Mouse (Mus musculus) liver, adult 2 months (tissue): Measurements from ENCODE around the gene Bpifc. TPM values are rescaled to one million over a fixed set of nuclear protein-coding genes. Genes with fewer than 3 reads are reported as not detected.

ENCODE experiments used
- DNase-seq: peaks from one replicate; pipeline ENCODE4 v3.0.0-alpha.2; 2011; ENCODE audit warnings: low read depth, low spot score; ENCODE audit errors: extremely low read depth
- H3K27ac ChIP-seq: fragments of 200-500 bp; replicated peaks from 2 replicates; pipeline ENCODE4 v1.5.1; 2012; ENCODE audit warnings: low read depth, mild to moderate bottlenecking, control low read depth, inconsistent platforms, low read length; ENCODE audit not compliant: insufficient read depth
- H3K27me3 ChIP-seq: fragments of 200-500 bp; 2 replicates; pipeline ENCODE4 v1.6.1; 2012; ENCODE audit warnings: mild to moderate bottlenecking, moderate library complexity, low read length, inconsistent platforms; ENCODE audit not compliant: control insufficient read depth, insufficient read depth
- H3K36me3 ChIP-seq: fragments of 200-500 bp; 2 replicates; pipeline ENCODE4 v1.6.1; 2012; ENCODE audit warnings: low read length, inconsistent platforms; ENCODE audit not compliant: control insufficient read depth, insufficient read depth
- H3K4me1 ChIP-seq: fragments of 200-500 bp; 2 replicates; pipeline ENCODE4 v1.6.1; 2011; ENCODE audit warnings: low read length; ENCODE audit not compliant: control insufficient read depth, insufficient read depth
- H3K4me3 ChIP-seq: fragments of 200-500 bp; 2 replicates; pipeline ENCODE4 v1.5.1; 2011; ENCODE audit warnings: low read depth, mild to moderate bottlenecking, control low read depth, low read length, moderate library complexity; ENCODE audit not compliant: insufficient read depth
- H3K79me2 ChIP-seq: fragments of 200-500 bp; 2 replicates; pipeline ENCODE4 v1.6.1; 2012; ENCODE audit warnings: inconsistent platforms, mild to moderate bottlenecking, low read length, moderate library complexity; ENCODE audit not compliant: control insufficient read depth, insufficient read depth
- H3K9ac ChIP-seq: fragments of 200-500 bp; 2 replicates; pipeline ENCODE4 v1.6.1; 2012; ENCODE audit warnings: low read depth, mild to moderate bottlenecking, control low read depth, inconsistent platforms, low read length
- CTCF ChIP-seq: fragments of 200-500 bp; IDR thresholded peaks from 2 replicates; pipeline ENCODE4 v1.5.1; 2011; ENCODE audit warnings: low read depth, low read length, control low read depth
- POLR2A ChIP-seq: fragments of 200-500 bp; IDR thresholded peaks from 2 replicates; pipeline ENCODE4 v1.6.1; 2011; ENCODE audit warnings: low read length, control low read depth; ENCODE audit not compliant: insufficient read depth; ENCODE audit errors: extremely low read depth
- WGBS: fragments of 180-500 bp; shearing (Covaris S2); methylation state at CpG from one replicate; pipeline ENCODE4 v1.1.7; 2018; 5-methylcytosine and 5-hydroxymethylcytosine counted together
- polyA plus RNA-seq: library from polyadenylated mRNA; depleted of rRNA; stranded (reverse); fragments of >200 nt; gene quantifications from 2 replicates; pipeline ENCODE4 v1.2.3, GENCODE M21; 2012
- total RNA-seq: library from RNA; depleted of rRNA; stranded (reverse); fragments of >200 nt; gene quantifications from 2 replicates; pipeline ENCODE4 v1.2.3, GENCODE M21; 2014

Gene Bpifc
- total and polyA plus RNA-seq, 2 experiments: not detected

GRCm38 (mm10) chr10:85992412-85992811, 19.3 kb downstream of the Bpifc start:
- no peaks in the 10 kb centered on the region for H3K79me2 ChIP-seq
- no peak overlapping the region for H3K27ac ChIP-seq
- H3K9ac ChIP-seq: no peak overlapping the region
- no peak for DNase-seq
- H3K4me3 ChIP-seq: no peak overlapping the region
- H3K36me3 ChIP-seq: no peaks in the 10 kb centered on the region
- WGBS: 77% methylated on average over 4 of the region's 4 CpGs
- no peaks in the 10 kb centered on the region for H3K27me3 ChIP-seq
- no peaks in the 10 kb centered on the region for H3K4me1 ChIP-seq
- TF ChIP-seq CTCF: no peak
- no peak for TF ChIP-seq POLR2A

DNA sequence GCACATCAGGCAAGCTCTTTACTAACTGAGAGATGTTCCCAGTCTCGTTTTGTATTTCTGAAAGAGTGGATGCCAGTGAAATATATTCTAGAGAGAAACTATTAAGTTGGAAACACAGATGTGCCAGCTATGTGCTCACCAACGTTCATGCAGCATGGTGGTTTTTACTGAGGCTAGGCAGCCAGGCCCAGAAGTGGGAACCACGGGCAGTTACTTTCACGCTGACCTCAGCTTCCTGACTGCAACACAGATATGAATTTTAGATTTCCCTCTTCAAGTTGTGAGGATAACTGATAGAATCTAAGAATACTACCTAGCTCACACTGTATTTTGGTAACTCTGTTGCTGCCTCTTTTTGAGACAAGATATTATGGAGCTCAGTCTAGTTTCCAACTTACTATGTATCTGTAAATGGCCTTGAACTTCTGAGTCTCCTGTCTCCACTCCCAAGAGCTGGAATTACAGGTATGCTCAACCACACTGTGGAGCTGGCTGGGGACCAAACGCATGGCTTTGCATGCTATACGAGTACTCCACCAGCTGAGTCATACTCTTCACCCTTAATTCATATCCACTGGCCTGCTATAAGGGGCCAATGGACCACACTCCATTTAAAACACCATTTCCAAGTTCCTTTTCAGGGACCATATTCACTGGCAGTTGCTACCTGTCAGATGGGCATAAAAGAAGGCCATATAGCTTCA, 22.1 kb downstream of the Bpifc start:
- H3K27ac ChIP-seq: no peak overlapping the region
- no peaks in the 10 kb centered on the region for H3K36me3 ChIP-seq
- TF ChIP-seq POLR2A (no peak), CTCF (no peak)
- 73% methylated on average over 6 of the region's 6 CpGs for WGBS
- no peaks in the 10 kb centered on the region for H3K27me3 ChIP-seq
- no peaks in the 10 kb centered on the region for H3K79me2 ChIP-seq
- H3K4me1 ChIP-seq: no peaks in the 10 kb centered on the region
- no peak overlapping the region for H3K4me3 ChIP-seq
- H3K9ac ChIP-seq: no peak overlapping the region
- DNase-seq: no peak

- Histone ChIP-seq H3K27ac (no peak overlapping the region), H3K9ac (no peak overlapping the region), H3K79me2 (no peaks in the 10 kb centered on the region), H3K4me1 (no peaks in the 10 kb centered on the region), H3K27me3 (no peaks in the 10 kb centered on the region), H3K36me3 (no peaks in the 10 kb centered on the region), H3K4me3 (no peak overlapping the region)
- 82% methylated on average over 4 of the region's 4 CpGs for WGBS
- no peak for DNase-seq
- TF ChIP-seq CTCF (no peak), POLR2A (no peak)
Measured at GRCm38 (mm10) chr10:85972915-85973314, 38.8 kb downstream of the Bpifc start.

- TF ChIP-seq CTCF (no peak), POLR2A (no peak)
- H3K4me3 ChIP-seq: no peak overlapping the region
- no peak overlapping the region for H3K27ac ChIP-seq
- 85% methylated on average over 9 of the region's 9 CpGs for WGBS
- no peaks in the 10 kb centered on the region for H3K4me1 ChIP-seq
- H3K9ac ChIP-seq: no peak overlapping the region
- H3K79me2 ChIP-seq: no peaks in the 10 kb centered on the region
- no peak for DNase-seq
- no peaks in the 10 kb centered on the region for H3K36me3 ChIP-seq
- H3K27me3 ChIP-seq: no peaks in the 10 kb centered on the region
Measured at GRCm38 (mm10) chr10:85971826-85972225, 39.9 kb downstream of the Bpifc start.

GRCm38 (mm10) chr10:85969894-85970620, 41.6 kb downstream of the Bpifc start:
- DNase-seq: no peak
- H3K4me3 ChIP-seq: no peak overlapping the region
- no peaks in the 10 kb centered on the region for H3K79me2 ChIP-seq
- no peaks in the 10 kb centered on the region for H3K27me3 ChIP-seq
- H3K4me1 ChIP-seq: no peaks in the 10 kb centered on the region
- no peak overlapping the region for H3K27ac ChIP-seq
- TF ChIP-seq POLR2A (no peak), CTCF (no peak)
- WGBS: 34% methylated on average over 8 of the region's 8 CpGs
- H3K9ac ChIP-seq: no peak overlapping the region
- H3K36me3 ChIP-seq: no peaks in the 10 kb centered on the region

- Histone ChIP-seq H3K27me3 (no peaks in the 10 kb centered on the region), H3K9ac (no peak overlapping the region), H3K79me2 (no peaks in the 10 kb centered on the region), H3K4me1 (no peaks in the 10 kb centered on the region), H3K4me3 (no peak overlapping the region), H3K27ac (no peak overlapping the region), H3K36me3 (no peaks in the 10 kb centered on the region)
- no peak for DNase-seq
- 26% methylated on average over 2 of the region's 2 CpGs for WGBS
- no peak for TF ChIP-seq CTCF
- TF ChIP-seq POLR2A: no peak
Measured at GRCm38 (mm10) chr10:85968731-85969130, 43.0 kb downstream of the Bpifc start.
